24 mouse cellular contexts compared by ENCODE assay signal in genomic region chrX:101396459-101396858, GRCm38 (mm10). TPM values are rescaled to one million over a fixed set of nuclear protein-coding genes. Genes with fewer than 3 reads are reported as not detected.
A peak's percentile ranks its signal among the peaks of the same experiment; 100 is the strongest.
DNase-seq lines count a peak whose midpoint lies in the region; ATAC-seq and TF ChIP-seq lines count a peak whose summit lies in the region.
"Had no signal": no experiment of that assay in that cellular context is flagged by ENCODE, and none has a peak within 500 bp of the region (broad histone marks: within the 10 kb centered on the region; RNA-seq: fewer than 3 reads in every experiment).

No protein-coding gene starts in this region.

- TF ChIP-seq CTCF in midbrain, postnatal 0 days (IDR thresholded peaks at IDR 0.05) = no peak

- no peaks in the 10 kb centered on the region for H3K9me3 ChIP-seq in heart, embryonic 10.5 days
- H3K9me3 ChIP-seq in midbrain, embryonic 12.5 days = no peaks in the 10 kb centered on the region
- H3K9me3 ChIP-seq in midbrain, postnatal 0 days (ENCODE audit: low read length) = no peaks in the 10 kb centered on the region
- no peaks in the 10 kb centered on the region for H3K9me3 ChIP-seq in limb, embryonic 11.5 days (ENCODE audit: control insufficient read depth, low read length)
- H3K9me3 ChIP-seq: embryonic facial prominence, embryonic 12.5 days; G1E; liver, embryonic 15.5 days; neural tube, embryonic 13.5 days had no signal

- H3K4me3 ChIP-seq in heart, embryonic 10.5 days = peak overlapping the region; percentile 24
- H3K4me3 ChIP-seq in midbrain, embryonic 12.5 days = no peak overlapping the region
- no peak overlapping the region for H3K4me3 ChIP-seq in midbrain, postnatal 0 days (ENCODE audit: low read depth, low read length)
- H3K4me3 ChIP-seq in limb, embryonic 11.5 days (ENCODE audit: low read depth, low read length) = no peak overlapping the region
- H3K4me3 ChIP-seq: embryonic facial prominence, embryonic 12.5 days; erythroblast, embryonic 14.5 days; heart, adult 2 months; liver, embryonic 15.5 days; neural tube, embryonic 13.5 days had no signal

- DNase-seq in heart, embryonic 10.5 days (ENCODE audit: low spot score) = no peak
- no peak for DNase-seq in heart, postnatal 14 days
- DNase-seq in midbrain, postnatal 0 days (ENCODE audit: low spot score) = no peak
- DNase-seq in WW6 (ENCODE audit: low read depth, low spot score) = peak; percentile 72
- peak; percentile 21 for DNase-seq in limb, embryonic 11.5 days (ENCODE audit: low spot score)
- no peak for DNase-seq in kidney, adult 9 months
- DNase-seq: cerebellum, adult 2 months; cerebellum, postnatal 36 days; gastrocnemius, postnatal 10 days; heart, adult 2 months; heart, postnatal 36 days; thymus, postnatal 25 days had no signal

- no peak for ATAC-seq in midbrain, embryonic 12.5 days (ENCODE audit: low FRiP score, low read depth)
- ATAC-seq in midbrain, postnatal 0 days (ENCODE audit: low FRiP score) = no peak
- ATAC-seq in limb, embryonic 11.5 days (ENCODE audit: insufficient number of reproducible peaks, low FRiP score, low TSS enrichment, low read depth) = no peak
- ATAC-seq: hindbrain, postnatal 0 days; intestine, postnatal 0 days; lung, postnatal 0 days had no signal

- no peak overlapping the region for H3K9ac ChIP-seq in midbrain, embryonic 12.5 days (replicated peaks)
- H3K9ac ChIP-seq in midbrain, postnatal 0 days (replicated peaks; ENCODE audit: low read length, poor library complexity, severe bottlenecking) = no peak overlapping the region
- no peak overlapping the region for H3K9ac ChIP-seq in limb, embryonic 11.5 days (ENCODE audit: low read length)
- H3K9ac ChIP-seq: embryonic facial prominence, embryonic 12.5 days; liver, embryonic 15.5 days; neural tube, embryonic 13.5 days had no signal

- WGBS in heart, embryonic 10.5 days = 13% methylated on average over 11 of the region's 11 CpGs
- WGBS in midbrain, embryonic 12.5 days = 31% methylated on average over 11 of the region's 11 CpGs
- 23% methylated on average over 11 of the region's 11 CpGs for WGBS in midbrain, postnatal 0 days
- WGBS in limb, embryonic 11.5 days = 23% methylated on average over 11 of the region's 11 CpGs

- intact Hi-C loops in heart, postnatal 14 days (cut with DNase I) = no loop called here

- H3K27ac ChIP-seq in heart, embryonic 10.5 days = no peak overlapping the region
- H3K27ac ChIP-seq in midbrain, embryonic 12.5 days (replicated peaks) = no peak overlapping the region
- H3K27ac ChIP-seq in midbrain, postnatal 0 days (ENCODE audit: low read depth, low read length) = no peak overlapping the region
- no peak overlapping the region for H3K27ac ChIP-seq in limb, embryonic 11.5 days (replicated peaks; ENCODE audit: low read depth, low read length)
- H3K27ac ChIP-seq: embryonic facial prominence, embryonic 12.5 days; heart, adult 2 months; hindbrain, postnatal 0 days; kidney, postnatal 0 days; liver, embryonic 15.5 days; neural tube, embryonic 13.5 days had no signal

- no peaks in the 10 kb centered on the region for H3K36me3 ChIP-seq in heart, embryonic 10.5 days
- no peaks in the 10 kb centered on the region for H3K36me3 ChIP-seq in midbrain, embryonic 12.5 days
- no peaks in the 10 kb centered on the region for H3K36me3 ChIP-seq in midbrain, postnatal 0 days (ENCODE audit: insufficient read depth, low read length)
- H3K36me3 ChIP-seq in limb, embryonic 11.5 days (ENCODE audit: control insufficient read depth, insufficient read depth, low read length) = no peaks in the 10 kb centered on the region
- H3K36me3 ChIP-seq: embryonic facial prominence, embryonic 12.5 days; G1E; liver, embryonic 15.5 days; neural tube, embryonic 13.5 days had no signal

- H3K4me1 ChIP-seq in heart, embryonic 10.5 days = no peaks in the 10 kb centered on the region
- H3K4me1 ChIP-seq in midbrain, embryonic 12.5 days = no peaks in the 10 kb centered on the region
- H3K4me1 ChIP-seq in midbrain, postnatal 0 days (ENCODE audit: insufficient read depth, low read length) = no peaks in the 10 kb centered on the region
- no peaks in the 10 kb centered on the region for H3K4me1 ChIP-seq in limb, embryonic 11.5 days (ENCODE audit: control insufficient read depth, insufficient read depth, low read length)
- H3K4me1 ChIP-seq: embryonic facial prominence, embryonic 12.5 days; liver, embryonic 15.5 days; neural tube, embryonic 13.5 days had no signal

- H3K27me3 ChIP-seq in heart, embryonic 10.5 days (ENCODE audit: insufficient read depth, poor library complexity, severe bottlenecking) = peaks cover 37% of the 10 kb centered on the region
- H3K27me3 ChIP-seq in midbrain, embryonic 12.5 days = peaks cover 37% of the 10 kb centered on the region
- no peaks in the 10 kb centered on the region for H3K27me3 ChIP-seq in midbrain, postnatal 0 days (ENCODE audit: insufficient read depth, low read length)
- H3K27me3 ChIP-seq in limb, embryonic 11.5 days (ENCODE audit: control insufficient read depth, insufficient read depth, low read length) = peaks cover 17% of the 10 kb centered on the region

- H3K4me2 ChIP-seq in midbrain, embryonic 12.5 days (replicated peaks) = peak overlapping the region; percentile 28
- H3K4me2 ChIP-seq in midbrain, postnatal 0 days (ENCODE audit: low read depth, low read length, poor library complexity, severe bottlenecking) = no peak overlapping the region
- H3K4me2 ChIP-seq in limb, embryonic 11.5 days (ENCODE audit: low read depth, severe bottlenecking) = no peak overlapping the region
- H3K4me2 ChIP-seq: embryonic facial prominence, embryonic 12.5 days; liver, embryonic 15.5 days; neural tube, embryonic 13.5 days had no signal

RNA-seq across cellular contexts. Expression of gene Gjb1, which starts 20.3 kb away (rescaled TPM):
- 0.43 and 6.9 TPM in 2 replicates for polyA plus RNA-seq in heart, embryonic 10.5 days (2016; fragmentation: Nextera tagmentation; extraction: Ambion mirVana)
- total RNA-seq in heart, postnatal 14 days (2021) = not detected
- polyA plus RNA-seq in midbrain, embryonic 12.5 days (2016; fragmentation: Nextera tagmentation; extraction: Ambion mirVana) = not detected in 2 replicates
- 1.5 and 2.1 TPM in 2 replicates for total RNA-seq in midbrain, postnatal 0 days (2014; rRNA removed)
- 1.7 and 2.4 TPM in 2 replicates for polyA plus RNA-seq in midbrain, postnatal 0 days (2015; fragmentation: Nextera tagmentation; extraction: Ambion mirVana)
- polyA plus RNA-seq in limb, embryonic 11.5 days (2014; fragmentation: Nextera tagmentation; extraction: Ambion mirVana) = not detected in 2 replicates
- total RNA-seq: G1E; heart, adult 2 months; heart, postnatal 36 days; megakaryocyte progenitor cell, adult 5-6 weeks had no signal
- polyA plus RNA-seq: embryonic facial prominence, embryonic 12.5 days; G1E; testis, adult 2 months had no signal

RNA-seq across cellular contexts. Expression of gene Zmym3, which starts 24.2 kb away (rescaled TPM):
- 30.3 and 31.5 TPM in 2 replicates for polyA plus RNA-seq in heart, embryonic 10.5 days (2016; fragmentation: Nextera tagmentation; extraction: Ambion mirVana)
- total RNA-seq in heart, postnatal 14 days (2021) = 10 to 100 TPM; 18.5 to 19.0 TPM
- 36.6 and 39.2 TPM in 2 replicates for polyA plus RNA-seq in midbrain, embryonic 12.5 days (2016; fragmentation: Nextera tagmentation; extraction: Ambion mirVana)
- total RNA-seq in midbrain, postnatal 0 days (2014; rRNA removed) = 226 and 247 TPM in 2 replicates
- 117 and 129 TPM in 2 replicates for polyA plus RNA-seq in midbrain, postnatal 0 days (2015; fragmentation: Nextera tagmentation; extraction: Ambion mirVana)
- 27.4 and 29.5 TPM in 2 replicates for polyA plus RNA-seq in limb, embryonic 11.5 days (2014; fragmentation: Nextera tagmentation; extraction: Ambion mirVana)

RNA-seq across cellular contexts. Expression of gene Nono, which starts 32.7 kb away (rescaled TPM):
- polyA plus RNA-seq in heart, embryonic 10.5 days (2016; fragmentation: Nextera tagmentation; extraction: Ambion mirVana) = 350 and 419 TPM in 2 replicates
- 100 to 1,000 TPM in 1 of 2 experiments, 10 to 100 TPM in 1; 80.4 to 108 TPM for total RNA-seq in heart, postnatal 14 days (2021)
- polyA plus RNA-seq in midbrain, embryonic 12.5 days (2016; fragmentation: Nextera tagmentation; extraction: Ambion mirVana) = 572 and 581 TPM in 2 replicates
- total RNA-seq in midbrain, postnatal 0 days (2014; rRNA removed) = 223 and 265 TPM in 2 replicates
- polyA plus RNA-seq in midbrain, postnatal 0 days (2015; fragmentation: Nextera tagmentation; extraction: Ambion mirVana) = 175 and 176 TPM in 2 replicates
- polyA plus RNA-seq in limb, embryonic 11.5 days (2014; fragmentation: Nextera tagmentation; extraction: Ambion mirVana) = 639 and 680 TPM in 2 replicates

RNA-seq across cellular contexts. Expression of gene Itgb1bp2, which starts 52.4 kb away (rescaled TPM):
- 52.2 and 78.0 TPM in 2 replicates for polyA plus RNA-seq in heart, embryonic 10.5 days (2016; fragmentation: Nextera tagmentation; extraction: Ambion mirVana)
- 100 to 1,000 TPM; 204 to 235 TPM for total RNA-seq in heart, postnatal 14 days (2021)
- polyA plus RNA-seq in midbrain, embryonic 12.5 days (2016; fragmentation: Nextera tagmentation; extraction: Ambion mirVana) = 2.8 and 3.4 TPM in 2 replicates
- 2.6 and 2.7 TPM in 2 replicates for total RNA-seq in midbrain, postnatal 0 days (2014; rRNA removed)
- polyA plus RNA-seq in midbrain, postnatal 0 days (2015; fragmentation: Nextera tagmentation; extraction: Ambion mirVana) = 0.88 and 1.4 TPM in 2 replicates
- 2.4 and 3.5 TPM in 2 replicates for polyA plus RNA-seq in limb, embryonic 11.5 days (2014; fragmentation: Nextera tagmentation; extraction: Ambion mirVana)
- polyA plus RNA-seq: testis, adult 2 months had no signal

Comparison
In these comparisons a context has a peak if more than half of its experiments do, and no peak if none do; other contexts are left out.
1. DNase-seq: peak in WW6 (single experiment) and limb, embryonic 11.5 days (single experiment); none in heart, embryonic 10.5 days (single experiment), heart, postnatal 14 days (0 of 2), midbrain, postnatal 0 days (single experiment) and kidney, adult 9 months (single experiment).